11 mouse cellular contexts compared by ENCODE assay signal in the genomic region with DNA sequence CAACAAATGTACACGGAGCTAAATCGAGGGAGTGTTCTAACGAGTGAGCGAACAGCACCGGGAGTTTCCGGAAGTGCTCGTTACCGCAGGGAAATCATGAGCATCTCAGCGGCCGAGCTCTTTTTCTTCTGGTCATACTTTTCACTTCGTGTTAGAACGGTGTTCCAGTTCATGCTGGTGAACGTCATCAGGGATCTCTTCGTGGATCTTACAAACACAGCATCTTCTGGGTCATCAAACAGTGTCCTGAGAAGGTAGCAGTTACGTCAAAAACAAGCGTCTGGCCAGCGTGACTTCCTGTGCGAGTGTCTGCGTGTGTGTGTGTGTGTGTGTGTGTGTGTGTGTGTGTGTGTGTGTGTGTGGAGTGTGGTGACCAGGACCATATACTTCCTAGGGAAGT. TPM values are rescaled to one million over a fixed set of nuclear protein-coding genes. Genes with fewer than 3 reads are reported as not detected.
A peak's percentile ranks its signal among the peaks of the same experiment; 100 is the strongest.
DNase-seq lines count a peak whose midpoint lies in the region; ATAC-seq and TF ChIP-seq lines count a peak whose summit lies in the region.
"Had no signal": no experiment of that assay in that cellular context is flagged by ENCODE, and none has a peak within 500 bp of the region (broad histone marks: within the 10 kb centered on the region; RNA-seq: fewer than 3 reads in every experiment).

No protein-coding gene starts in this region.

- H3K9me3 ChIP-seq in lung, postnatal 0 days (ENCODE audit: low read length) = no peaks in the 10 kb centered on the region
- no peaks in the 10 kb centered on the region for H3K9me3 ChIP-seq in limb, embryonic 12.5 days
- H3K9me3 ChIP-seq: lung, embryonic 15.5 days; stomach, embryonic 15.5 days had no signal

- no peaks in the 10 kb centered on the region for H3K27me3 ChIP-seq in lung, postnatal 0 days (replicated peaks; ENCODE audit: insufficient read depth, low read length)
- H3K27me3 ChIP-seq in limb, embryonic 12.5 days = no peaks in the 10 kb centered on the region
- H3K27me3 ChIP-seq: lung, embryonic 15.5 days; stomach, embryonic 15.5 days had no signal

- intact Hi-C loops in heart, postnatal 36 days (cut with DNase I) = no loop called here

- peak; percentile 15 to 17 for DNase-seq in cerebellum, postnatal 10 days
- DNase-seq in cerebellum, adult 11 months = no peak
- DNase-seq in lung, postnatal 0 days (ENCODE audit: low spot score) = no peak
- DNase-seq in lung, postnatal 4 days = no peak
- peak; percentile 10 for DNase-seq in right cerebral cortex, postnatal 4 days
- DNase-seq in heart, postnatal 36 days = no peak
- DNase-seq in embryo, embryonic 11 days = no peak

- no peak overlapping the region for H3K4me3 ChIP-seq in lung, postnatal 0 days (ENCODE audit: low read depth, low read length)
- H3K4me3 ChIP-seq in limb, embryonic 12.5 days (replicated peaks) = 0 out of 2 replicates have a peak overlapping the region, but pooled peaks have one; percentile 10
- H3K4me3 ChIP-seq: lung, embryonic 15.5 days; stomach, embryonic 15.5 days had no signal

- 0 out of 2 replicates have a peak overlapping the region, but pooled peaks have one; percentile 8 for H3K4me2 ChIP-seq in lung, postnatal 0 days (replicated peaks; ENCODE audit: low read depth, low read length)
- peak overlapping the region; percentile 40 for H3K4me2 ChIP-seq in limb, embryonic 12.5 days

- H3K27ac ChIP-seq in lung, postnatal 0 days (ENCODE audit: low read length) = no peak overlapping the region
- no peak overlapping the region for H3K27ac ChIP-seq in limb, embryonic 12.5 days
- H3K27ac ChIP-seq: lung, embryonic 15.5 days; stomach, embryonic 15.5 days had no signal

- no peaks in the 10 kb centered on the region for H3K4me1 ChIP-seq in lung, postnatal 0 days (ENCODE audit: insufficient read depth, low read depth, low read length)
- H3K4me1 ChIP-seq in limb, embryonic 12.5 days (replicated peaks) = peaks cover 7% of the 10 kb centered on the region
- H3K4me1 ChIP-seq: stomach, embryonic 15.5 days had no signal

- WGBS in lung, postnatal 0 days = 65% methylated on average over 19 of the region's 19 CpGs
- 58% methylated on average over 19 of the region's 19 CpGs for WGBS in limb, embryonic 12.5 days

- no peak overlapping the region for H3K9ac ChIP-seq in lung, postnatal 0 days (replicated peaks; ENCODE audit: low read depth)
- H3K9ac ChIP-seq in limb, embryonic 12.5 days (replicated peaks) = no peak overlapping the region
- H3K9ac ChIP-seq: lung, embryonic 15.5 days; stomach, embryonic 15.5 days had no signal

- TF ChIP-seq EP300 in lung, postnatal 0 days (IDR thresholded peaks at IDR 0.05) = no peak

- no peak for ATAC-seq in lung, postnatal 0 days
- ATAC-seq in limb, embryonic 12.5 days (ENCODE audit: insufficient number of reproducible peaks, insufficient read depth, low FRiP score, low TSS enrichment, low read depth) = no peak

- TF ChIP-seq CTCF in lung, postnatal 0 days (IDR thresholded peaks at IDR 0.05) = no peak

- H3K36me3 ChIP-seq in lung, postnatal 0 days (ENCODE audit: insufficient read depth, low read length) = no peaks in the 10 kb centered on the region
- H3K36me3 ChIP-seq in limb, embryonic 12.5 days = no peaks in the 10 kb centered on the region
- H3K36me3 ChIP-seq: lung, embryonic 15.5 days; stomach, embryonic 15.5 days had no signal

RNA-seq across cellular contexts. Expression of gene Lrrc72, which starts 44.7 kb away (rescaled TPM):
- polyA plus RNA-seq in lung, postnatal 0 days (2015; fragmentation: Nextera tagmentation; extraction: Ambion mirVana) = not detected in 2 replicates
- not detected in 2 replicates for polyA plus RNA-seq in limb, embryonic 12.5 days (2016; fragmentation: Nextera tagmentation; extraction: Ambion mirVana)
- not detected for total RNA-seq in heart, postnatal 36 days (2021)
- total RNA-seq: hematopoietic stem cell, adult 5-6 weeks had no signal
- polyA plus RNA-seq: lung, embryonic 15.5 days; stomach, embryonic 15.5 days had no signal

RNA-seq across cellular contexts. Expression of gene Bzw2, which starts 50.6 kb away (rescaled TPM):
- polyA plus RNA-seq in lung, postnatal 0 days (2015; fragmentation: Nextera tagmentation; extraction: Ambion mirVana) = 43.4 and 44.2 TPM in 2 replicates
- 267 and 285 TPM in 2 replicates for polyA plus RNA-seq in limb, embryonic 12.5 days (2016; fragmentation: Nextera tagmentation; extraction: Ambion mirVana)
- total RNA-seq in heart, postnatal 36 days (2021) = 100 to 1,000 TPM; 170 to 180 TPM

RNA-seq across cellular contexts. Expression of gene Ankmy2, which starts 51.5 kb away (rescaled TPM):
- polyA plus RNA-seq in lung, postnatal 0 days (2015; fragmentation: Nextera tagmentation; extraction: Ambion mirVana) = 21.4 and 24.1 TPM in 2 replicates
- 27.5 and 29.2 TPM in 2 replicates for polyA plus RNA-seq in limb, embryonic 12.5 days (2016; fragmentation: Nextera tagmentation; extraction: Ambion mirVana)
- total RNA-seq in heart, postnatal 36 days (2021) = 10 to 100 TPM; 14.5 to 17.2 TPM

Comparison
In these comparisons a context has a peak if more than half of its experiments do, and no peak if none do; other contexts are left out.
1. DNase-seq: peak in cerebellum, postnatal 10 days (2 of 2) and right cerebral cortex, postnatal 4 days (single experiment); none in cerebellum, adult 11 months (single experiment), lung, postnatal 0 days (single experiment), lung, postnatal 4 days (0 of 2), heart, postnatal 36 days (0 of 2) and embryo, embryonic 11 days (single experiment).